Mouse (Mus musculus): Measurements from ENCODE around the gene Dda1. TPM values are rescaled to one million over a fixed set of nuclear protein-coding genes. Genes with fewer than 3 reads are reported as not detected.
"Not testable (repeated sequence)": the region's sequence is repeated elsewhere in the genome, so short reads cannot be mapped to it uniquely, and the experiment has no call there.

Gene Dda1
- 88.0 and 93.7 TPM in 2 replicates for polyA plus RNA-seq (2015; fragmentation: Nextera tagmentation; extraction: Ambion mirVana)

- peak within 1 kb of the TSS; percentile 76 for H3K4me3 ChIP-seq (replicated peaks; ENCODE audit: low read depth, low read length)
- H3K36me3 ChIP-seq (ENCODE audit: insufficient read depth, low read length), result peaks cover 13% of the 10 kb centered on the region
- peak within 1 kb of the TSS; percentile 79 for H3K27ac ChIP-seq
- TF ChIP-seq CTCF (IDR thresholded peaks at IDR 0.05; ENCODE audit: low read depth), result no peak; the same call in 1 of the 2 replicates
- H3K27me3 ChIP-seq (ENCODE audit: insufficient read depth, low read length), result no peaks in the 10 kb centered on the region
- H3K4me1 ChIP-seq (replicated peaks; ENCODE audit: insufficient read depth, low read length), result 0 out of 2 replicates have a peak, but pooled peaks cover 17% of the 10 kb centered on the region
- ATAC-seq (replicated peaks; ENCODE audit: low FRiP score, low read depth) (peak; percentile 89), DNase-seq (ENCODE audit: low spot score) (peak; percentile 99)
- peak within 1 kb of the TSS; percentile 77 for H3K9ac ChIP-seq (ENCODE audit: low read depth, low read length)
- no peaks in the 10 kb centered on the region for H3K9me3 ChIP-seq (replicated peaks; ENCODE audit: low read length)
- WGBS, result under 1% methylated on average over 43 of the region's 52 CpGs
- H3K4me2 ChIP-seq (ENCODE audit: low read length), result peak within 1 kb of the TSS; percentile 93
These were observed at the start of gene Dda1 for GRCm38 (mm10) chr8:71468916-71469315. Gene Dda1, plus strand, starts transcription at chr8:71469199.

- DNase-seq (ENCODE audit: low spot score), result no peak
- Histone ChIP-seq H3K4me2 (ENCODE audit: low read length) (no peak overlapping the region), H3K4me3 (replicated peaks; ENCODE audit: low read depth, low read length) (no peak overlapping the region), H3K36me3 (ENCODE audit: insufficient read depth, low read length) (no peaks in the 10 kb centered on the region), H3K9me3 (replicated peaks; ENCODE audit: low read length) (no peaks in the 10 kb centered on the region), H3K27ac (no peak overlapping the region), H3K4me1 (replicated peaks; ENCODE audit: insufficient read depth, low read length) (no peaks in the 10 kb centered on the region), H3K27me3 (ENCODE audit: insufficient read depth, low read length) (no peaks in the 10 kb centered on the region), H3K9ac (ENCODE audit: low read depth, low read length) (no peak overlapping the region)
- ATAC-seq (replicated peaks; ENCODE audit: low FRiP score, low read depth), result no peak
- TF ChIP-seq CTCF (IDR thresholded peaks at IDR 0.05; ENCODE audit: low read depth), result no peak
These were observed 46.9 kb upstream of the Dda1 start for GRCm38 (mm10) chr8:71422121-71422520.

GRCm38 (mm10) chr8:71432935-71433334 lies 36.1 kb upstream of the Dda1 start:
- not testable (repeated sequence) for H3K4me1 ChIP-seq (replicated peaks; ENCODE audit: insufficient read depth, low read length); ATAC-seq (replicated peaks; ENCODE audit: low FRiP score, low read depth); H3K27ac ChIP-seq; H3K36me3 ChIP-seq (ENCODE audit: insufficient read depth, low read length); H3K27me3 ChIP-seq (ENCODE audit: insufficient read depth, low read length); H3K9ac ChIP-seq (ENCODE audit: low read depth, low read length); H3K4me2 ChIP-seq (ENCODE audit: low read length); H3K4me3 ChIP-seq (replicated peaks; ENCODE audit: low read depth, low read length); DNase-seq (ENCODE audit: low spot score); H3K9me3 ChIP-seq (replicated peaks; ENCODE audit: low read length)
- WGBS, result 73% methylated on average over 1 of the region's 1 CpGs

GRCm38 (mm10) chr8:71437041-71437440 lies 32.0 kb upstream of the Dda1 start:
- no peak for TF ChIP-seq CTCF (IDR thresholded peaks at IDR 0.05; ENCODE audit: low read depth)
- H3K27ac ChIP-seq, result no peak overlapping the region
- ATAC-seq (replicated peaks; ENCODE audit: low FRiP score, low read depth) (no peak), DNase-seq (ENCODE audit: low spot score) (no peak)
- no peaks in the 10 kb centered on the region for H3K4me1 ChIP-seq (replicated peaks; ENCODE audit: insufficient read depth, low read length)
- no peak overlapping the region for H3K4me2 ChIP-seq (ENCODE audit: low read length)
- H3K9me3 ChIP-seq (replicated peaks; ENCODE audit: low read length), result 0 out of 2 replicates have a peak, but pooled peaks cover 4% of the 10 kb centered on the region
- 59% methylated on average over 3 of the region's 3 CpGs for WGBS
- H3K36me3 ChIP-seq (ENCODE audit: insufficient read depth, low read length), result no peaks in the 10 kb centered on the region
- H3K4me3 ChIP-seq (replicated peaks; ENCODE audit: low read depth, low read length), result no peak overlapping the region
- H3K27me3 ChIP-seq (ENCODE audit: insufficient read depth, low read length), result no peaks in the 10 kb centered on the region
- no peak overlapping the region for H3K9ac ChIP-seq (ENCODE audit: low read depth, low read length)

GRCm38 (mm10) chr8:71441404-71441803 lies 27.6 kb upstream of the Dda1 start:
- 1% methylated on average over 7 of the region's 7 CpGs for WGBS
- ATAC-seq (replicated peaks; ENCODE audit: low FRiP score, low read depth) (no peak), DNase-seq (ENCODE audit: low spot score) (peak; percentile 94)
- Histone ChIP-seq H3K27ac (no peak overlapping the region), H3K27me3 (ENCODE audit: insufficient read depth, low read length) (no peaks in the 10 kb centered on the region), H3K9ac (ENCODE audit: low read depth, low read length) (no peak overlapping the region), H3K9me3 (replicated peaks; ENCODE audit: low read length) (no peaks in the 10 kb centered on the region), H3K36me3 (ENCODE audit: insufficient read depth, low read length) (no peaks in the 10 kb centered on the region), H3K4me3 (replicated peaks; ENCODE audit: low read depth, low read length) (no peak overlapping the region), H3K4me2 (ENCODE audit: low read length) (no peak overlapping the region), H3K4me1 (replicated peaks; ENCODE audit: insufficient read depth, low read length) (no peaks in the 10 kb centered on the region)
- TF ChIP-seq CTCF (IDR thresholded peaks at IDR 0.05; ENCODE audit: low read depth), result peak; percentile 92

GRCm38 (mm10) chr8:71445096-71445495 lies 23.9 kb upstream of the Dda1 start:
- Histone ChIP-seq H3K36me3 (ENCODE audit: insufficient read depth, low read length) (no peaks in the 10 kb centered on the region), H3K27me3 (ENCODE audit: insufficient read depth, low read length) (no peaks in the 10 kb centered on the region), H3K4me1 (replicated peaks; ENCODE audit: insufficient read depth, low read length) (no peaks in the 10 kb centered on the region), H3K4me3 (replicated peaks; ENCODE audit: low read depth, low read length) (no peak overlapping the region), H3K9me3 (replicated peaks; ENCODE audit: low read length) (no peaks in the 10 kb centered on the region), H3K9ac (ENCODE audit: low read depth, low read length) (no peak overlapping the region), H3K4me2 (ENCODE audit: low read length) (no peak overlapping the region), H3K27ac (no peak overlapping the region)
- ATAC-seq (replicated peaks; ENCODE audit: low FRiP score, low read depth), result no peak
- 76% methylated on average over 7 of the region's 7 CpGs for WGBS
- no peak for DNase-seq (ENCODE audit: low spot score)
- TF ChIP-seq CTCF (IDR thresholded peaks at IDR 0.05; ENCODE audit: low read depth), result no peak

- no peaks in the 10 kb centered on the region for H3K9me3 ChIP-seq (replicated peaks; ENCODE audit: low read length)
- DNase-seq (ENCODE audit: low spot score) (no peak), ATAC-seq (replicated peaks; ENCODE audit: low FRiP score, low read depth) (no peak)
- TF ChIP-seq CTCF (IDR thresholded peaks at IDR 0.05; ENCODE audit: low read depth), result no peak
- H3K27me3 ChIP-seq (ENCODE audit: insufficient read depth, low read length), result no peaks in the 10 kb centered on the region
- H3K4me2 ChIP-seq (ENCODE audit: low read length), result no peak overlapping the region
- H3K36me3 ChIP-seq (ENCODE audit: insufficient read depth, low read length), result no peaks in the 10 kb centered on the region
- H3K9ac ChIP-seq (ENCODE audit: low read depth, low read length), result no peak overlapping the region
- WGBS, result 65% methylated on average over 4 of the region's 4 CpGs
- no peak overlapping the region for H3K4me3 ChIP-seq (replicated peaks; ENCODE audit: low read depth, low read length)
- no peak overlapping the region for H3K27ac ChIP-seq
- H3K4me1 ChIP-seq (replicated peaks; ENCODE audit: insufficient read depth, low read length), result no peaks in the 10 kb centered on the region
These were observed 17.7 kb upstream of the Dda1 start for GRCm38 (mm10) chr8:71451337-71451736.

Data from kidney, postnatal 0 days (tissue).